Mouse (Mus musculus): ENCODE measurements at regions not wholly inside any gene's neighbourhood (a gene's known extent, or its start where the extent isn't known, plus 50 kb on each side); places are given as distances from the start of the nearest gene placed in this dataset.

- DNase-seq (ENCODE audit: low read depth, low spot score) = no peak
Measured at GRCm38 (mm10) chr7:136047364-136047945, 331.3 kb upstream of the Mki67 start.

DNA sequence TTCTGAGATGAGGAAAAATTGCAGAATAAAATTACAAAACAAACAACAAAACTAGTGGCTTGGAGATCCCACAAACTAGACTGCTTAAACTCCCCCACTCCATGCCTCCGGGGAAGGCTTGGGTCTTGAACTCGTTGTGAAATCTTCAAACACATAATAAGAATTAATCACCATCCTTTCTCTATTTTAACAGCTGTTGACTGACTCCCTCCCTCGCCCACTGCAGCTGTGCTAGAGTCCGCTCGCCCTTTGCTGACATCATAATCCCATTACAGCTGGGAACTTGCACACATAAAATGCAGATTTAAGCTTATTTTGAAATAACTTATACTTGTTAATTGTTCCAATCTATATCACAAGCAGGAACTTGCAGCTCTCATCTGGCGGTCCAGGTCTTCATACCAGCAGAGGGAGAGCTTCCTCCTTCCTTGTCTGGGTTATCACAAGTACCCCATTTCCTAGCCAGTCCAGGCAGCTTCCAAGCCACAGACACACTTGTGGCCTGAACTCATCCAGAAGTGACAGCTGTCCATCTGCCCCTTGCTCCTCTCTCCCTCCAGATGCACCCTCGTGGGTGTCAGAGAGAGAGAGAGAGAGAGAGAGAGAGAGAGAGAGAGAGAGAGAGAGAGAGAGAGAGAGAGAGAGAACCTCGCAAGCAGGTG is 332.9 kb upstream of the Mki67 start:
- DNase-seq (ENCODE audit: low read depth, low spot score) = no peak

DNA sequence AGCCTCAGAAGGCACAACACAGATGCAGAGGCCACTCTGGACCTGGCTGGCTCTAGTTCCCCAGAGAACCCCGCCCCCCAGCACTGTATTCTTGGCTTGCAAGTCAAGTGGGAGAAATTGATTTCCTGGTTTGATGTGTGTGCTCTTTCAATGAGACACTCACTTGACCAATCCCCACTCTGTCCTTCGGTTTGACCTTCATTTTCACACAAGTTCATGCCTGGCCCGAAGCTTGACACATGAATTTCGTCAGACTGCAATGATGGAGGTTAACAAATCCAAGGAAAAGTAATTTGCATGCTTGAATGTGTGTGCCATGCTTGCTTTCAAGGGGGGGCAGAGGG is 333.4 kb upstream of the Mki67 start:
- DNase-seq (ENCODE audit: low read depth, low spot score) = no peak

- DNase-seq (ENCODE audit: low read depth, low spot score) = no peak
Measured at GRCm38 (mm10) chr7:136050116-136050515, 334.0 kb upstream of the Mki67 start.

GRCm38 (mm10) chr7:136056876-136057484 is 340.8 kb upstream of the Mki67 start:
- no peak for DNase-seq (ENCODE audit: low read depth, low spot score)

DNA sequence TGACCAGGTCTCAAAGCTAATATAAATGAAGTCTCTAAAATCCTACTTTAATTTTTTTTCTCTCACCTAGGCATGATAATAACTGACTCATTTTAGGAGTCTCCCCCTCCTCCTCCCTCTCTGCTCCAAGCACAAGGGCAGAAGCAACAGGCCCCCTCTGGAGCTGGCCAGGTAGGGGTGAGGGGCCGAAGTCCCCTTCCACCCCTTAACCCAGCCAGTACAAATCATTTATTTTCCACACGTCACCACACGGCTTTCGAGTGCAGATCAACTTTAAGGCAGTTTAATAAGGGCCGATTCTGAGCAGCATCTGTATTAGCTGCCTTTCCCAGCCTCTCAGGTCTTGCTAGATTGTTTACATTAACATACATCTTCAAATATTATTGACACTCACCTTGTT is 342.2 kb upstream of the Mki67 start:
- no peak for DNase-seq (ENCODE audit: low read depth, low spot score)

DNA sequence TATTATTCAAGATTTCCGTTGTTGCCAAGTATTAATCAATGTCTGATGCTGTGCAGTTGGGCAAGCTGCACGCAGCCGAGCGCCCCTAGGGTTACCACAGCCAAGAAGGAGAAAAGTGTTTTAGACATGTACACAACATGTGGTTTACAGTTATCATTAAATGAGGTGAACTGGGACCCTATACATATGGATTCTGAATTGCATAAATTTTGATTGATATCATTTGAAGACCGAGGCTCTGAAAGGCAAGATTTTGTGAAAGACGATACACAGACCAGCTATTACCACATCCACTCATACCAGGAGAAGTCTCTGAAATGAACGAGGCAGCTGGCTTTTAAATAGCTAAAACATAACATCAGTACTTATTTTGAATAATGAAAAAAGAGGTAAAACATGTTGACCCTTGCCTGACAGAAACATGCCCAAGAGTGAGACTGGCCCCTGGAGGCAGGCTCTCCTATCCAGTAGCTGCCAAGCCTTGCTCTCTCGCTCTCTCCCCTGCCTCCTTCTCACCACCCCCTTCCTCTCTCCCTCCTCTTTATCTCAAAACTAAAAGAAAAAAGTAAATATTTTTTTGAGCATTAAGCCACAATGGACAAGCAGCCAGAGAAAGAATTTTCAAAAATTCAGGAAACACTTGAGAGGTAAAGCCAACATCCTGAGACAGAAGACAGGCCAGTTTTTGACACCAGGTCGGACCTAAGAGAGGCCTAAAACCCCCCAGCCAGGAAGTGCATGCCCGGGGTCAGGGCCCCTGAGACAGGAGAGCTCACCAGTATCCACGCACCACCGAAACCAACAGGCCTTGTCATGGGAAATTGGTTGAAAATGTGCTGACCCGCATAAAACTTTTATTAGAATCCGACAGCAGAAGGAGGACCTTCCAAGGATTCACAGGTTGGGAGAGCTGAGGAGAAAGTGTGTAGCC is 342.9 kb upstream of the Mki67 start:
- no peak for DNase-seq (ENCODE audit: low read depth, low spot score)

GRCm38 (mm10) chr7:136059896-136060295 is 343.7 kb upstream of the Mki67 start:
- DNase-seq (ENCODE audit: low read depth, low spot score) = no peak

DNA sequence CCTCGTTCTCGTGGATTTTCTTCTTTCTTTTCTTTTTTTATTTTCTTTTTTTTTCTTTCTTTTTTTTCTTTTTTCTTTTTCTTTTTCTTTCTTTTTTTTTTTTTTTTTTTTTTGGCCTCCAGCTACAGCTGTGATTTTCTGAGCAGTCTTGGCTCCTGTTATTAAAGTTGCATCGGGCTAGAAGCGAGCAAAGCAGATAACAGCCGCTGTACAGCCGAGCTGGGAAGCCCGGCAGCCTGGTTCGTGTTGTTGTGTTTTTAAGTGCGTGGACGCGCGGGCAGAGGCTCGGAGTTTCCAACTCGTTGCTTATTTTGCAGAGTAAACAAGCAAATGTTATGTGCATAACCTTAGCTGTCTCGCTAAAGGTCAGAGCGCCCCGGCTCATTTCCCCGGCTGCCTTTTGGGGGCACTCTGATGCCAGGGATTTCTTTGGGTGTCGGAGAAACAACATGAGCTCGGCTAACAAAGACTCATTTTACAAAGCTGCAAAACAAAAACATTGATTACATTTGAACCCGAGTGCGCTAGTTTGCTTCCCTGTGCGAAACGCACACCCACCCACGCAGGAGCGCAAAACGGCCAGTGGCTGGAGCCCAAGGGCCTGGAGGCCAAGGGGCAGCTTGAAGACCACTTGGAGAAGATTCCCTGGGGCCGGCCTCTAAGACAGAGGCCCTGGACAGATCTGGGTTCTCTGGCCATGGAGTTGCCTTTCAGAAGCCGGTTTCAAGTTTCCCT is 344.3 kb upstream of the Mki67 start:
- DNase-seq (ENCODE audit: low read depth, low spot score) = no peak

DNA sequence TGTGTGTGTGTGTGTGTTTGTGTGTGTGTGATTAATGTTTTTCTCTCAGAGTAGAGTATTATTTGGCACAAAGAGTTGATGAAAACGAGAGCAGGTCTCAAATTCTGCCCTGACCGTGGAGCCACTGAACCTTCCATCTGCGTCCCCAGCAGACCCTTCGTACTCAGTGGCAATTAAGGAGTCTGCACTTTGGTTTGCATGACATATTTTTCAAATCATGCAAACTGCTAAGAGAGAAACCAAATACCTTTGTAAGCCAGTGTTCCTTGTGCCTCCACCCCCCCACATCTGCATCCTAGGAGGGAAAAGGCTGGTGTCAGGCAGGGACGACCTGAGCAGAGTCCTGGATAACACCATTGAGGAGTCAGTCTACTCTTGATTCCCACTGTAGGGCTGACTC is 346.5 kb upstream of the Mki67 start:
- DNase-seq (ENCODE audit: low read depth, low spot score) = no peak

- no peak for DNase-seq (ENCODE audit: low read depth, low spot score)
Measured at GRCm38 (mm10) chr7:136065038-136065678, 349.0 kb upstream of the Mki67 start.

- no peak for DNase-seq (ENCODE audit: low read depth, low spot score)
Measured at GRCm38 (mm10) chr7:136065679-136066055, 349.5 kb upstream of the Mki67 start.

DNA sequence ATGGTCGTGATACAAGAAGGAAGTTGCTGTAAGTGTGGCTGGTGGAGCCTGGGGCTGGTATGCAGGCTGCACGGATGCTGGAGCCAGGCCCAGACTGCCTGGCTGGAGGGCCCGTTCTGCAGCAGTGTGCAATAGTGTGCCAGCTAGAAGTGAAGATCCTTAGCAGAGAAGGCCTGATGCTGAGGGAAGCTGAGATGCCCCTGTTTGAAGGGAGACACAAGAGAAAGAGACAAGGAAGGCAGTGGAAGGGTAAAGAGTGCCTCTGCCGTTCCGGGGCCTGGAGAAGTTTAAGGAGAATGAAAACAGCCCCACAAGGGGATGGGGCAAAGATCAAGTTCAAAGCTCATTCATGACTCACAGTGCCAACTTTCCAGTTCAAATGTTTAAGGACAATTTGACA is 354.7 kb upstream of the Mki67 start:
- DNase-seq (ENCODE audit: low read depth, low spot score) = no peak

DNA sequence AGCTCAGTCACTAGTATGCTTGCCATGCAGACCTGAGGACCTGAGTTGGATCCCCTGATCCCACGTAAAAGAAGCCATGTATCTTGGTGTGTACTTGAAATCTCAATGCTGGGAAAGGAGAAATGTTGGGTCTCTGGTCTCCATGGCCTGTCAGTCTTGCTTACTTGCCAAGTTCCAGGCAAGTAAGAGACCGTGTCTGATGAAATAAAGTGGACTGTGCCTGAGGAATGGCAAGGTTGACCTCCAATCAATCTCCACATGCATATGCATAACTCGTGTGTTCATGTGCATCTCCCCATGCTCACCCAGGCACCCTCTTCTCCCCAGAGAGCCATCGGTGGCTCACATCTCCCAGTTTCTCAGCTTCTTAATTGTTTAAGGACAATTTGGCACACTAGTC is 355.2 kb upstream of the Mki67 start:
- DNase-seq (ENCODE audit: low read depth, low spot score) = no peak

GRCm38 (mm10) chr7:136073265-136073799 is 357.2 kb upstream of the Mki67 start:
- DNase-seq (ENCODE audit: low read depth, low spot score) = no peak

DNA sequence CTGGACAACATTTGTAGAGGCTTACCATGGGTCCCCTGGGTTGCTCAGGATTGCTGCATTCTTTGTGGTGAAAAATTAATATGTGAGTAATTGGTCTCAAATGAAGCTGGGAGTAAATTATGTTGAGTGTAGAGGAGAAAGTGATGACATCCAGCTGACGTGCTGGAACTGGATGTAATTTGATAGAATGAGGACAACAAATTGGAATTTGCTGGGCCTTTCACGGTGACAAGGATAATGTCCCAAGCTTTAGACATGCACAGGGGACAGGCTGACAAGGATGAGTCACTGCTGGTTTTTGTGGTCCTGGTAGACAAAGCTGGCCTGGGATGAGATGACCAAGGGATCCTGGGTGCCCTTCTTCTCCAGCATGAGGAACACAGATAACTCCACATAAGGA is 357.9 kb upstream of the Mki67 start:
- DNase-seq (ENCODE audit: low read depth, low spot score) = no peak

DNA sequence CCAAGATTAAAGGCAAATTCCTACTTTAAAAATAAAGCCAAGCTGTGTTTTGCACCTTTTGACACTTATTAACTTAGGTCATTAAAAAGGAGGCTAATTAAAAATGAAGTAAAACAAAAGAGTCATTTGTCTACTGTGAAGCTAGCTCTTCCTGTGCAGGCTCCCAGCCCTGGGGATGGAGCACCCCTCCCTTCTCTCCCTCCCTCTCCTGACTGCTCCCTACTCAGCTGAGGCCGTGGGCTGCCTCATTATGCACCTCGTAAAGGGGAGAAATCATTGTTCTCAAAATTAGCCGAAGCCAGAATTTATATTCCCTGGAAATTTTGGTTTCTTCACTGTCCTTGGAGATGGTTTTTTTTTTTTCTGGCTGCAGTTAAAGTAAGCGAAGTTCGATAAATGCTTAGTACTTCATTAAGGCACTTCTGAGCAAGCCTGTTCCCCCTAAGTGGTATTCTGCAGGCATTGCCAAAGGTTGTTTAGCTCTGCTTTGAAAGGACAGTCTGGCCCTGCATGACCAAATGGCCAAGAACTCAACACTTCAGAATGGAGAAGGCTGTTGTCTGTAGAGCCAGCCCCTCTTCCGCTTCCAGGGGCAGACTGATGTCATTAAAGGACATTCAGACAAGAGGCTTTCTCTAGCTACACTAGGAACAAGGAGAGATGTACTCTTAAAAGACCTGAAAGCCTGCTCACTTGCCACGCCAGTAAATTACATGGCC is 365.5 kb upstream of the Mki67 start:
- no peak for DNase-seq (ENCODE audit: low read depth, low spot score)

DNA sequence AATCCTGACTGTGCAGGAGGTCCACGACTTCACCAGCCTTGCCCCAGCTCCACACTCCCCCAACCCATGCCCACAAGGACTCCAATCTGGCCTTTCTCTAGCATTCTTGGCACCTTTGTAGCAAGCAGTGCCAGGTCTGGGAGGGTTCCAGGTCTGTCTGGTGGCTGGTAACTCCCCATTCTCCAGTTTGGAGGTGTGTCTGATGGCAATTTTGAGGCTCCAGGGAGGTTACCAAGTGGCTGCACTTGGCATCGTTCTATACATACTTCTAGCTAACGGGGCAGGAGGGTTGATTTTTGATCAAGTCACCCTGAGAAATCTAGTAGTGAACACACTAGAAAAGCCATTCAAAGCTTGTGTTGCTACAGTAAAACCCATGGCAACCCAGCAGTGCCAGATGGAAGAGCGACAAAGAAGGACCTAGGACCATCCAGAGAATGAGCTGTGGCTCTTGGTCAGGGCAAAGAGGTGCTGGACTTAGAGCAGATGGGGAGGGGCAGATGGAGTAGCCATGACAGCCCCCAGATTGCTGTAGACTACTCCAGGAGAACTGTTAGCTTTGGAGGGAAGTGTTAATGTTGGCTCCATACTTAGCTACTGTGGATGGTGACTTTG is 366.2 kb upstream of the Mki67 start:
- DNase-seq (ENCODE audit: low read depth, low spot score) = no peak

- DNase-seq (ENCODE audit: low read depth, low spot score) = no peak
Measured at GRCm38 (mm10) chr7:136083005-136083404, 366.8 kb upstream of the Mki67 start.
